Mouse (Mus musculus) cerebellum, adult 2 months (tissue): Measurements from ENCODE around the gene Cog5.

Source experiments
- CTCF ChIP-seq: fragments of 200-500 bp; IDR thresholded peaks from 2 replicates; pipeline ENCODE4 v1.5.1; 2011; ENCODE audit warnings: low read depth, mild to moderate bottlenecking, control low read depth, low read length, moderate library complexity, borderline replicate concordance; ENCODE audit not compliant: insufficient read depth
- POLR2A ChIP-seq: fragments of 200-500 bp; IDR thresholded peaks from 2 replicates; pipeline ENCODE4 v1.6.1; 2011; ENCODE audit warnings: low read length, control low read depth, borderline replicate concordance; ENCODE audit not compliant: insufficient read depth

GRCm38 (mm10) chr12:31985738-31986137 is 331.1 kb downstream of the Cog5 start:
- no peak for TF ChIP-seq CTCF
- TF ChIP-seq POLR2A = no peak
